Mouse (Mus musculus) urinary bladder, postnatal 36 days (tissue): Measurements from ENCODE around the gene Apobr.

ENCODE experiments used
- DNase-seq, 2 experiments: peaks; one replicate each; pipeline ENCODE4 v3.0.0; 2022; ENCODE audit warnings: low spot score in 2 of 2, mixed read lengths in 1 of 2

Apobr gene

GRCm38 (mm10) chr7:126584506-126584977 is at the start of gene Apobr:
Gene Apobr (plus strand): TSS chr7:126584942.
- DNase-seq, result no peak

GRCm38 (mm10) chr7:126535766-126536165 is 49.0 kb upstream of the Apobr start:
- DNase-seq, result peak in 1 of 2 experiments; percentile 11

DNA sequence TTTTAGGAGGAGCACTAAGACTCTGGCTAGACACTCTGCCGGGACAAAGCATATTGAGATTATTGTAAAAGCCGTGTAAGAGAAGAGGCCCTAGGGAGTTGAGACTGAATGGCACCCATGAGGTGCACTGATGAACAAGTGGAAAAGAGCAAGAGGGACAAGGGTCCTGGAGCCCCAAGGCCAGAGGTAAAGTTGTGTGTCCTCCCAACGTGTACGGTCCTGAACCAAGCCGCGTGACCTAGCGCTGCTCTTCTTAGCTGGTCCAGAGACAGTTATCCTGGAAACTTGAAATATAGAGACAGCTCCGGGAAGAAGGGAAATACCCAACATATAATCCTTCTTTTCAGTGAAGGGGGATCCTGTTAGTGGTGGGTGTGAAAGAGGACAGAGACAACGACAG is 48.3 kb upstream of the Apobr start:
- DNase-seq, result no peak

DNA sequence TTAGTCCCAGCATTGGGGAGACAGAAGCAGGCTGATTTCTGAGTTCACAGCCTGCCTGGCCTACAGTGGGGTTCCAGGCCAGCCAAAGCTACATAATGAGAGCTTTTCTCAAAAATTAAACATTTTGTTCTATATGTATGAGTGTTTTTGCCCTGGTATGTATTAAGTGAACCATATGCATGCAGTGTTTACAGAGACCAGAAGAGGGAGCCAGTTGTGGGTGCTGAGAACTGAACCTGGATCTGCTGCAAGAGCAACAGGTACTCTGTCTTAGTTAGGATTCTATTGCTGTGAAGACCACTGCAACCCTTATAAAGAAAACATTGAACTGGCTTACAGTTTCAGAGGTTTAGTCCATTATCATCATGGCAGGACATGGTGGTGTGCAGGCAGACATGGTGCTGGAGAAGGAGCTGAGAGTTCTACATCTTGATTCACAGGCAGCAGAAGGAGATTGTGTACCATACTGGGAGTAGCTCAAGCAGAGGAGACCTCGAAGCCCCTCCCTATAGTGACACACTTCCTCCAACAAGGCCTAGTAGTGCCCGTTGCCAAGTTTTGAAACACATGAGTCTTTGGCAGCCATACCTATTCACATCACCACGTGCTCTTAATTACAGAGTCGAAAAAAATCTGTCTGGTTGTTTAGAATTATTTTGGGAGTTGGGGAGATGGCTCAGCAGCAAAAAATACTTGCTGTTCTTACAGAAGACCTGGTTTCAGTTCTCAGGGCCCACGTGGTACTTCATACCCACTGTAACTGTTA is 46.7 kb upstream of the Apobr start:
- no peak for DNase-seq

GRCm38 (mm10) chr7:126541661-126542060 is 43.1 kb upstream of the Apobr start:
- no peak for DNase-seq

- DNase-seq, result no peak
Measured at GRCm38 (mm10) chr7:126545631-126546030, 39.1 kb upstream of the Apobr start.

DNA sequence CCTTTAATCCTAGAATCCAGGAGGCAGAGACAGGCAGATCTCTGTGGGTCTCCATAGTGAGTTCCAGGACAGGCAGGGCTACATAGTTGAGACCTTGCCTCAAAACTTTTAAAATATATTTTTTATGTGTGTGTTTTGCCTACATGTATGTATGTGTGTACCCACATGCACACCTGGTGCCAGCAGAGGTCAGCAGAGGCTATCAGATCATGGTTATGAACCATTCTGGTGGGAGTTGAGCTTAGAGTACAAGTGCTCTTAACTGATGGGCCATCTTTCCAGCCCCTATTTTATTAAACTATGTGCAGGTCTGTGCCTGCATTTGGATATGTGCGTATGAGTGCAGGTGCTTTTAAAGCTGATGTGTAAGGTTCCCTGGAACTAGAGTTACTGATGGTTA is 29.9 kb upstream of the Apobr start:
- DNase-seq, result no peak

DNA sequence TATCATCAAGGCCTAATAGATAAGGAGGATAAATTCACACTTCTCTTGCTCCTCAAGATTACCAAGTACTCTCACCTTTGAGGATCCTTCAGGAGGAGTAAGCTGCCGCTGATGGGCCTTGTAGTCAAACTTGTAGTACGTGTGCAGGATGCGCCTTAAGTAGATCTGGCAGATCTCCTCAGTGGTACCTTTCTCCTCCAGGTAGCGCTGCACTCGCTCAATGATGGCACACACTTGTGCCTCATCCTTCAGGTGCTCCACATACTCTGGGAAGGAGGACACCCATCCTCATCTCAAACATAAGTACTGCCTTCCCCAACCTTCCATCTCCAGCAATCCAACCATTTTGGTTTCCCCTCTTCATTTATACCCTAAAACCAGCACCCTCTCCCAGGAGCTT is 28.1 kb upstream of the Apobr start:
- no peak for DNase-seq

DNA sequence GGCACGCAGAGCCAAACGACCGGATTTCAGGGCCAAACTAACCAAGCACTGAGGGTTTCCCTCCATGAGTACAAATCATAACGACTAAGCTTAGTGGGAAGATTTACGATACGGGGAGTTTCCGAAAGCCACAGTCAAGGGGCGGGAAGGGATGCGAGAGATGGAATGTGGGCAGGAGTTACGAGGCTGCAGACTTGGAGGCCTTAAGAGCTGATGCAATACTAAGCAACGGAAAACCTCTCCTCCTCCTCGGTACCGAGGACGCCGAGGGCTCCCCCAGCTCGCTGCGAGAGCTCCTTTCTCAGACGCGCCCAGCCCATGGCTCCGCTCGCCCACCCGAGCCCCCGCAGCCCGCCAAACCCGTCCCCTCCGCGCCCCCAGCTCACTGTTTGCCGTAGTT is 19.0 kb upstream of the Apobr start:
- DNase-seq, result no peak

DNA sequence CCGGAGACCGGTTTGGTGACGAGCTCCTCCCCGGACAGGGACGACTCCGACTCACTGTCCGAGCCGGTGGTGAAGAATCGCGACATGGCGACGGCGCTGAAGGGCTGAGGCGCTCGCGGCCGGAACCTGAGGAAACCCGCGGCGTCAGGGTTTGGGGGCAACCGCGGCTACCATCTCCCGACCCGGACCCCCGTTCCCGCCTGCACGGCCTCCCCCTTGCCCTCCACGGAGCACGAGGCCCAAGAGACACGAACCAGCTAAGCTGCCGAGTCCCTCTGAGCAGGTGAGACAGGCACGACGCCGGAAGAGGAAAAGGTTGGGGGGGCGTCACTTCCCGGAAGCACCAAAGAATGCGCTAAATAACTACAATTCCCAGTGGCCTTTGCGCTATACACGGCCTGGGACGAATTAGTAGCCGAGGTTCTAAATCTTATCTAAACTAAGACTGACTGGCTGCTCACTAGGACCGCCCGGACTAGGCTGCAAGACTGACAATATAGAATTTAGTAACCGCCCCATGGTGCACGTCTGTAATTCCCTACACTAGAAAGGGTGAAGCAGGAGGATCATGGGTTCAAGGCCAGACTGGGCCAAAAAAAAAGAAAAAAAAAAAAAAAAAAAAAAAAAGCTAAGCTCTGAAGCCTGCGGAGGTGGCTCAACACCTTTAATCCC is 18.5 kb upstream of the Apobr start, which contains the start of gene Eif3c:
Eif3c (minus strand) TSS at position 318 of the 672 bp plus-strand sequence.
- peak; percentile 79 to 84 for DNase-seq

- DNase-seq, result no peak
Measured at GRCm38 (mm10) chr7:126576946-126577345, 7.8 kb upstream of the Apobr start.

DNA sequence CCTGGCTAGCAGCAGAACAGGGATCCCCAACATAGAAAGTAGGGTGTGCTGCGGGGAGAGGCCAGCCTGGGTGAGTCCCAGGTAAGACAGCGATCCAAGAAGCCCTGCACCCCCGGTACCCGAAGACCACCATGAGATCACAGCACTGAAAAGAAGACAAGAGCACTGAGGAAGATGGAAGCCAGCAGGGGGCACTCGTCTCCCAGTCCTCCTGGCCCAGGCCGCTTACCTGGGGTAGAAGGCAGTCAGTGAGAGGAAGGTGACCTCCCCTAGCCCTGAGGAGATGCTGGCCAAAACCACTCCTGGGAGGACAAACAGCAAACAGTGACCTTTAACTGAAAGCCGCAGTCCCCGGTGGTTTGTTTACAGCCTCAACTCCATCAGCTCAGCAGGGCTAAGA is 5.6 kb upstream of the Apobr start:
- no peak for DNase-seq

GRCm38 (mm10) chr7:126581661-126582060 is 3.1 kb upstream of the Apobr start:
- no peak for DNase-seq

- no peak for DNase-seq
Measured at GRCm38 (mm10) chr7:126582759-126583158, 2.0 kb upstream of the Apobr start.

DNA sequence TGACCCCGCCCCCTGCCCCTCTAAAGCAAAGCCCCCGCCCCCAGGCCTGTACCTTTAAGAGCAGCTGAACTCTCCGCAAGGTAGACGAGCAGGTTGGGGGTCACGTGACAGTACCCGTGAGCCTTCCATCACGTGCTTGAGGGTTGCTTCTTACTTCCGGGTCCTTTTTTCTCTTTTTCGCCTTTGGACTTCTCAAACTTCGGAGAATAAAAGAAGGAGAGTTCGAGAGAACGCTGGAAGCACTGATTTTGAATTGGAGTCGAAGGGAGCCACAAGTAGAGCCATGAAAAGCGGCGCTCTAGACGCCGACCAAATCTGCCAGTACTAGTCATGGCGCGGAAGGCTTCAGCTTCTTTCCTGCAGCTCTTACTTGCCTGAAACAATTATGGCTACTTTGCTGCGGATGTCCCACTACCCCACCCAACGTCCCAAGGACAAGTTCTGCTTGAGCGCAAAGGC is 1.5 kb upstream of the Apobr start:
- DNase-seq, result peak; percentile 78 to 86

DNA sequence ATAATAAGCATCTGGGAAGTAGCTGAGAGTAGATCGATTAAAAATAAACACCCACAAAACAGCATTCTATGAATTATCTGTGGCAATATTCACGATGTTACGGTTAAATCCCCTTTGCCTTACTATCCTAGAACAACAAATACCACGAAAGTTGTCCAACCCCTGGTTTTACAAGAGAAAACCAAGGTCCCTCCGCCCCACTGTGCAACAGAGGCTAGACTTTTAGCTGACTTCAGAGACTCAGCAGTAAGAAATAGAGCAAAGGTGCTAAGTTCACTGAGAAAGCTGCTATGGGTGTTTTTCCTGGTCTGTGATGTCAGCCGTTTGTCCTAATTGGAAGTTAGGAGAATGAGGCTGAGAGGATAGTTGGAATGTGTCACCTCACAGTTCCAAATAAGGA is 981 bp upstream of the Apobr start:
- DNase-seq, result no peak

- no peak for DNase-seq
Measured at GRCm38 (mm10) chr7:126585717-126586116, 975 bp downstream of the Apobr start, which contains the start of gene Cln3. Gene Cln3 (minus strand): TSS chr7:126585817.

GRCm38 (mm10) chr7:126586839-126587238 is 2.1 kb downstream of the Apobr start:
- DNase-seq, result peak in 1 of 2 experiments; percentile 64

DNA sequence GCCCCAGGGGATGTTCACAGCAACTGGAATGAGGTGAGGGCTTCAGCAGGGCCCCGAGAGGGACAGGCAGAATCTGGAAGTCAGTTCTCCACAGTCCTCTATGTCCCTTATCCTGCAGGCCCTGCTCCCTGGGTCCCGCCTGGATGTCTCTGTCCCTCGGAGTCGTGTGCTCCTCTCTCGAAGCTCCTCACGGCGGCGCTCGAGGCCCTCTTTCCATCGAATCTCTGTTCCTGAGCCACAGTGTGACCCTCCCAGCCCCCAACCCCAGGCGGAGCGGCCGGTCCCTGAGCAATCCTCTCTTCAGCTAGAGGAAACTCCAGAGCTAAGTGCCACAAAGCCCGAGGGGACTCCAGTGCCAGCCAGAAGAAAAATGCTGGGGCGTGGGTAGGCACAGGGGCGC is 3.0 kb downstream of the Apobr start:
- DNase-seq, result peak; percentile 48 to 68

- no peak for DNase-seq
Measured at GRCm38 (mm10) chr7:126594862-126595561, 10.3 kb downstream of the Apobr start, which contains the start of gene Il27. Gene Il27 (minus strand): TSS chr7:126594941.

DNA sequence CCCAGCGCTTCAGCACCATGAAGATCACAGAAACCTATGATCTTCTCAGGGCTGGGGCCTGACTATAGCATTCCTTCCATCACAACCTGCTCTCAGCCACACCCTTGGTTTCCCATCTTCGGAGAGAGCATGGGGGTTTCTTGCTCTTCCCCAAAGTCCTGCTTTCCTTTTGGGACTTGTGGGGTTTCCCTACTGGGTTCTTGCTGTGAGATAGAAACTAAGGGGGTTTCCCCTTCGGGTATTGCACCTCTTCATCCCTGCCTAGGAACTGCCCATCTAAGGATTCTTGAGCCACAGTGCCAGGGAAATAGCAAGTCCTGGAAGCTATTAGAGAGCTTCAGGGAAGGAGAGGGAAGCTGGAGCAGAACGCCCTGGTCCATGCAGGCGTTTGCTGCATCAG is 11.1 kb downstream of the Apobr start:
- no peak for DNase-seq

DNA sequence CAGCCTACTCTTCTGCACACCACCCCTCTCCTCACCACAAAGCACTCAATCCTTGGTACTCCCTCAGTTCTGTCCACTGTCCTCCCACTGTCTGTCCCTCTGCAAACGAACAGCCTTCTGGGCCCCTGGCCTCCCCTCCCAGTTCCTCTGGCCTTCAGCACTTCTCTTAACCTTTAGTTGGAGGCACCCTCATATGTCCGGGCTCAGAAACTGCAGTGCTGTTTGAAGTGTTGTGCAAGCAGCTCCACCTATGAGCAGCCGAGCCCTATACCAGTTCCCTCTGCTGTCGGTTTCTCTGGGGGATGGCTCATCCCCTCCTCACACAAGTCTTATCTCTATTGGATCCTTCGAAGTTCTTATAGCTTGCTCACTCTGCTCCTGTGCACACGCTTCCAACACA is 11.7 kb downstream of the Apobr start:
- no peak for DNase-seq
